Mouse (Mus musculus) gastrocnemius, adult 2 months (tissue): ENCODE measurements around the gene Atp8b4. TPM values are rescaled to one million over a fixed set of nuclear protein-coding genes. Genes with fewer than 3 reads are reported as not detected.
"Not testable (repeated sequence)": the region's sequence is repeated elsewhere in the genome, so short reads cannot be mapped to it uniquely, and the experiment has no call there.

Experiments
- DNase-seq: peaks from one replicate; pipeline ENCODE4 v3.0.0; 2022
- H3K27ac ChIP-seq: fragments of 200-600 bp; 2 replicates; pipeline ENCODE4 v1.8.1; 2022; ENCODE audit warnings: mild to moderate bottlenecking
- H3K4me3 ChIP-seq: fragments of 200-600 bp; 2 replicates; pipeline ENCODE4 v1.8.1; 2022; ENCODE audit warnings: mild to moderate bottlenecking, moderate library complexity
- CTCF ChIP-seq: fragments of 200-600 bp; IDR thresholded peaks from 2 replicates; pipeline ENCODE4 v1.8.1; 2022; ENCODE audit warnings: antibody characterized with exemption, mild to moderate bottlenecking, moderate library complexity
- intact Hi-C: fragments of 180-260 bp; cut with DNase I; formaldehyde crosslinking; loops from one replicate; pipeline ENCODE4 v1.15.1; 2025
- long read RNA-seq, 2 experiments: library from polyadenylated mRNA; stranded (forward); transcript quantifications; one replicate each; pipeline ENCODE4 v2.0.0; 2021
- total RNA-seq, 2 experiments: library from RNA; stranded (reverse); gene quantifications; 2 replicates each; pipeline ENCODE4 v1.2.3; 2021

Gene Atp8b4
- total RNA-seq = under 1 TPM; 0.11 to 0.13 TPM
- long read RNA-seq, experiment 1 = 0 reads
- long read RNA-seq, experiment 2 = 0 reads

DNA sequence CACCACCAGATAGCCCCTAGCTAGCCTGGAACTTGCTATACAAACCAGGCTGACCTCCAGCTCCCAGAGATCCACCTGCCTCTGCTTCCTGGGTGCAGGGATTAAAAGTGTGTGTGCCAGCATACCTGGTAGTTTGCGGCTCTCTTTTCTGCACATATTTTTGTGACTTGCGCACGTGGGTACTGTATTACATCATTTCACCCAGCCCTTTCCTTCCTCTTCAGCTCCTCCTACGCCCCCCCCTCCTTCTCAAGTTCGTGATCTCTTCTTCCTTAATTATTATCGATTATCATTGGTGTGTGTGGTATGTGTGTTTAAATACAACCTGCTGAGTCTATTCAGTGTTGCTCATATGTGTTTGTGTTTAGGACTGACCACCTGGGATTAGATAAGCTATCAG lies at the start of gene Atp8b4:
Atp8b4 (minus strand) TSS at position 154 of the 400 bp plus-strand sequence.
- TF ChIP-seq CTCF = no peak
- DNase-seq = no peak
- peak within 1 kb of the TSS; percentile 35; the same call in 1 of the 2 replicates for H3K27ac ChIP-seq
- intact Hi-C loops = no loop called here
- H3K4me3 ChIP-seq = peak within 1 kb of the TSS; percentile 47

DNA sequence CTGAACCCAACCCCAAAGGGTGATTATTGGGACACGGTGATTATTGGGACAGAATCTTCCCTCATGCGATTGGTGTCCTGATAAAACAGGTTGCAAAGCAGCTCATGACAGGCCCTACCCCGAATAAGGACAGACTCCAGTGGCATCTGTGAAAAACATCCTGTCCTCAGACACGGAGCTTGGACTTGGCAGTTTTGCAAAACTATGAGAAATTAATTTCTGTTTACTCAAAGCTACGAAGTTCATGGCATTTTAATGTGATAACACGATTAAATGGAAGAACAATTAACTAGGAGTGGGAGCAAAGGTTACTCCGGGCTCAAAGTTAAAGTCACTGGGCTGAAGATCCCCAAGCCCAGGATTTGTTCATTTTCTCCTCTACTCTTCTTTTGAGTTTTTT lies 49.2 kb upstream of the Atp8b4 start:
- no peak overlapping the region for H3K4me3 ChIP-seq
- intact Hi-C loops = no loop called here
- no peak for TF ChIP-seq CTCF

DNA sequence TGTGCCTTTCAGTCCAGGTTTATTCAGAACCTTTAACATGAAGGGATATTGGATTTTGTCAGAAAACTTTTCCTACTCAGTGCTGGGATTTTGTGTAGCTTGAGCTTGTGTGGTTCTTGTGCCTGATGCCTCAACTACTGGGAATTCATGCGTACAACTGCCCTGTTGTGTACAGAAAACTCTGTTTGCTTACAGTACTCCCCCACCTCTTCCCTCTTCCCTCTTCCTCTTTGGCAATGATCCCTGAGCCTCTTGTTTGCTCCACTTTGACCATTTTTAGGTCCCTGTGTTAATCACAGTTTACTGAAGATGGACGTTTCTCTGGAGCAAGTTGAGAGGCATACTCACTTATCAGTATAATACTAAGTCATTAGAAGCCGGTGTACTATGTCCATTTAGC lies 45.9 kb upstream of the Atp8b4 start:
- Histone ChIP-seq H3K27ac (no peak overlapping the region), H3K4me3 (no peak overlapping the region)
- intact Hi-C loops = no loop called here
- no peak for TF ChIP-seq CTCF
- DNase-seq = no peak

More for the DNA sequence above, 49.2 kb upstream of the Atp8b4 start:
- no peak overlapping the region for H3K27ac ChIP-seq
- no peak for DNase-seq

DNA sequence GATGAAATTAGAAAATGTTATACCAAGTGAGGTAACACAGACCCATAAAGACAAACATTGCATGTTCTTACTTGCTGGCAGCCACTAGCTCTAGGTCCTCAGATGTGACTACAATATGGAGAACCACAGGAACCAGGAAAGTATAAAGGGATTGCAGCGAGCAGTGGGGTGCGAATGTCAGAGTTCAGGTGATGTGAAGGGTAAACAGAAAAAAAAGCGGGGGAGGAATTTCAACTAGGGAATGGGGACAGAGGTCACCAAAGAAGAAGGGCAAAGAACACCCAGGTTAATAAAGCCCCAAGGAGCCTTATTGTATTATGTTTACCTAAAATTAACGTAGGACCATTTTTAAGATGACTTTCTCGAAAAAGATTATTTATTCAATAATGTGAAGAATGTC lies 44.8 kb upstream of the Atp8b4 start:
- no peak for DNase-seq
- Histone ChIP-seq H3K27ac (no peak overlapping the region), H3K4me3 (no peak overlapping the region)
- intact Hi-C loops = no loop called here
- TF ChIP-seq CTCF = no peak

DNA sequence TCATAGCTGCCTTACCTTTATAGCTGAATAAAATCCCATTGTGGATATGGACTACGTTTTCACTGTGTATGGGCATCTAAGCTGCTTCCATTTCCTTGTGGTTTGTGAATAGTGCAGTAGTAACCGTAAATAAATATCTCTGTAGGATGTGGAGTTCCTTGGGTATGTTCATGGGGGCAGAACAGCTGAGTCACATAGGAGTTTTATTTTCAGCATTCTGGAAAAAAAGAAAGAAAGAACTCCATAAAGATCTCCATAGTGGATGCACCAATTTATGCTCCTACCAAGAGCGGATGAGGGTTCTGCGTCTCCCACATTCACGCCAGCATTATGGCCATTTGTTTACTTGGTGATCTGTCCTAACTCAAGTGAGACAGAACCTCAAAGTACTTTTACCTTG lies 41.7 kb upstream of the Atp8b4 start:
- intact Hi-C loops = no loop called here
- Histone ChIP-seq H3K27ac (no peak overlapping the region), H3K4me3 (no peak overlapping the region)
- TF ChIP-seq CTCF = no peak
- DNase-seq = no peak

DNA sequence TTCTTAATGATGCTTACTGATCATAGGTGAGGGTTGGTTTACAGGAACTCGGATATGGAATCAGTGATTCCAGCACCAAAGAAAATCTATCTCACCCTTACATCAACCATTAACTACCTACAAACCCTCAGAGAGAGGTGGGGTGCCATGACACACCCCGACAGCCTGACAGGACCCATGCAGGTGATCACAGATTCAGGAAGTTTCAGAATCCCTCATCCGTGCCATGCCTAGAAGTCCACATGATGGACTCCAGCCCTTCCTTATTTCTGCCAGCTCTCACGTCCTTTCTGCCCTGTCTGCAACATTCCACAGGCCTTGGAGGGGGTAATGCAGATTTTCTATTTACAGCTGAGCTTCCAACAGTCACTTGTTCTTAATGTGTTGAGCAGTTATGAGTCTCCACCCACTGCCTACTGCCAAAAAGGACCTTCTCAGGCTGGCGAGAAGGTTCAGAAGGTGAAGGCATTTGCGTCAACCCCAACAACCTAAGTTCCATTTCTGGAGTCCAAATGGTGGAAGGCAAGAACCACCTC lies 40.0 kb upstream of the Atp8b4 start:
- H3K27ac ChIP-seq = no peak overlapping the region
- TF ChIP-seq CTCF = no peak
- intact Hi-C loops = no loop called here
- DNase-seq = no peak
- no peak overlapping the region for H3K4me3 ChIP-seq

DNA sequence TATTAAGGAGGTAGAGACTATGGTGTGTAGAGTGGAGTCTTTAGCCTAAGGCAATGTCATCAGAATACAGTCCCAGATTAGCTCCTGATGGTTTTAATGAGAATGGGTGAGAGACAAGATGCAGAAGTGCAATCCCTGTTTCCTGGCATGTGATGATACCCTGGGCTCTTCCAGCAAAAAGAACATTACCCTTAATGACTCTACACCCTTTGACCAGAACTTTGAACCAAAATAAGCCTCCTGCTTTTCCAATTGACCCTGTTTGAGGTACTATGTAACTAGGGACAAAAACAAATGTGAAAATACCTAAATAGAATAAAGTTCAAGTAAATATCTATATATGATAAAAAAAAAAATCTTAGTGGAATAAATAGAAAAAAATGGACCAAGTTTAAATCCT lies 37.2 kb upstream of the Atp8b4 start:
- intact Hi-C loops = no loop called here
- DNase-seq = no peak

DNA sequence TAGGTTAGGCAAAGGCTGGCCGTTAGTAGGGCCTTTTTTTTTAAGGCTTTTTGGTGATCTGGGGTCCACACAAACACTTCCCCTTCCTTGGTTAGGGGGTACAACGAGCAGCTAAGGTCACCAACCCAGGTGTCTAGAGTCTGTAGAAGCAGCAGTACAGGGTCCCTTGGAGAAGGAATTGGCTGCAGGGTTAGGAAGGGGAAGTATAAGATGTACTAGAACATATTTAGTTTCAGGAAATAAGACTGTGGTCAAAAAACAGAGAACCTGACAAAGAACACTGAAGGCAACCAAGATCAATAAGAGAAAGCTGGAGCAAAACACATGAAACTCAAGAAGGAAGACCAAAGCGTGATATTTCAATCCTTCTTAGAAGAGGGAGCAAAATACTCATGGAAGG lies 30.1 kb upstream of the Atp8b4 start:
- Histone ChIP-seq H3K4me3 (no peak overlapping the region), H3K27ac (no peak overlapping the region)
- DNase-seq = no peak
- intact Hi-C loops = no loop called here
- no peak for TF ChIP-seq CTCF

More for the DNA sequence above, 37.2 kb upstream of the Atp8b4 start:
- Histone ChIP-seq H3K27ac (no peak overlapping the region), H3K4me3 (no peak overlapping the region)
- no peak for TF ChIP-seq CTCF

DNA sequence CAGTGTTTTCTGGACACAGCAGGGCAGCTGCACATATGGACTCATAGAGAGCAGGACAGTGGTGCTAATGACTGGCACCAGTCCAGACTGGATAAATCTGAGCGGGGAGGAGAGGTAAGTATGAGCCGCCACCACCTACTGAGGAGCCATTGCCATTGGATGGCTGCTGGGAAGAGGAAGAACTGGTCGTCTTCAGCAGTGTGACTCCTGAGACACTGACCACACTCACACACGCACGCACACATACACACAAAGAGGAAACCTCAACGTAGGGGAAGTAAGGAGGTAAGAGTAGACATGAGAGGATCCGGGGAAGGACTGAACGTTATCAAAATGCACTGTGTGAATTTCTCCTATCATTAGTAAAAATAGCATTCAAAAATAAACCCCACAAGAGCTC lies 27.0 kb upstream of the Atp8b4 start:
- H3K4me3 ChIP-seq = no peak overlapping the region
- no peak overlapping the region for H3K27ac ChIP-seq
- DNase-seq = no peak
- TF ChIP-seq CTCF = no peak
- intact Hi-C loops = loop anchor here (10.0 kb wide), 2 partner anchors 633 to 873 kb away; no protein-coding TSS in a partner anchor

DNA sequence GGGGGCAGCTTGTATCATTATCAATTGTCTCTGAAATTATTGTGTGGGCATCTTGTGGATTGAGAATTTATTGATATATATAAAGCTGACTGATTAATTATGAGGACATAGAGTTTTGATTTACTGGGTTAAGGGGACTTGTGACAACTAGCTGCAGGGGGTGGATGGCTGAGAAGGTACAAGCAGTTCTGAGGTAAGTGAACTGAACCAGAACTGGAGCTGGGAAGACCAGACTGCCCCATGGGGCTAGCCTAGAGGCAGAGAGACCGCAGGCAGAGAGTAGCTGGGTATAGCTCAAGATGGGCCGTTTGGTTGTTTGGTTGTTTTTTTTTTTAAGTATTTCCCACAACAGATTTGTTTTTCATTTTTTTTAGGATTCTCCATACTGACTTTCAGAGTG lies 23.8 kb upstream of the Atp8b4 start:
- TF ChIP-seq CTCF = no peak
- intact Hi-C loops = loop anchor here (5.0 to 10.0 kb wide), 3 partner anchors 517 to 869 kb away; no protein-coding TSS in a partner anchor
- DNase-seq = no peak
- Histone ChIP-seq H3K4me3 (no peak overlapping the region), H3K27ac (no peak overlapping the region)

DNA sequence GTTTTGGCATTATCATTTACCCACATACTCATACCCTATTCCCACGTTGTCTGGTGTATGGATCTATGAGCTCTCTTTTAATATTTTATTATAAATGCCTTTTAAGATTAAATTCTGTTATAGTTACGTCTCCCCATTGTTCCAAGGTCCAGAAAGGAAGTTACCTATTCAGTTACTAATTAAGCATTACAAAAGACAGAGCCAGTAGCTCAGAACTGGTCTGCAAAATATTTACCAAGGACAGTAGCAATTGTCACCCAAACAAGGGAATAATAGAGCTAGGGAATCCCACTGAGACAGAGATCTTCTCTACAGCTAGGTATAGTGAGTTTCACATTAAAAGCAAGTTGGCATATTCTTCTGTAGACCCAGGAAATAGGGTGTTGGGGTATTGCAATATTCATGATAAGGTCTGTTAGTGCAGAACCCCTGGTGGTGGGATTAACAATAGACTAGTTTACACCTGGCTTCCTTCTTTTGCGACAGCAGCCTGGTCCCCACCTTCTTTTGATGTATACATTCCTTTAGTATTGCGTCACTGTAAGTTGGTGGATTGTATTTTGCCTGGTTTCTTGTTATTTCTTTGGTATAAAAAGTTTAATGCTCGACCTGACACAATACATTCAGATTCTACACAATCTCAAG lies 22.7 kb upstream of the Atp8b4 start:
- not testable (repeated sequence) for DNase-seq, H3K27ac ChIP-seq, H3K4me3 ChIP-seq
- intact Hi-C loops = loop anchor here (5.0 to 10.0 kb wide), 3 partner anchors 516 to 868 kb away; no protein-coding TSS in a partner anchor

DNA sequence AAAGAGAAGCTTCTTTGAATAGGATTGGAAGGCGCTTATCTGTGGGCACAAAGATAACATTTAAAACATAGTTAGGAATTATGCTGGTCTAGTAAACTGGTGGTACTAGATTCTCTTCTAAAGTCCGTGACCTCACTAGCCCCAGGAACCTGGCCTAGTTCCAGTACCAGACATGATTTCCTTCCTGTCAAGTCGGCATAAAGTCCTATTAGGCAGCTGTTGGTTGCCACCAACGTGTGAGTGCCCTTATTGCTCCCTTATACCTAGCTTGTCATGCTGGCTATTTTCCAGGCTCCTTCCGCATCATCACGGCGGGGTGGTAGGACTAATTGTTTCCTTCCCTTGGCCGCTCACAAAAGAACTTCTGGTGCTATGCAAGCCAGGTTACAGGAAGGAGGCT lies 21.6 kb upstream of the Atp8b4 start:
- Histone ChIP-seq H3K27ac (no peak overlapping the region), H3K4me3 (no peak overlapping the region)
- TF ChIP-seq CTCF = no peak
- intact Hi-C loops = loop anchor here (5.0 to 10.0 kb wide), 3 partner anchors 515 to 867 kb away; no protein-coding TSS in a partner anchor
- DNase-seq = no peak

DNA sequence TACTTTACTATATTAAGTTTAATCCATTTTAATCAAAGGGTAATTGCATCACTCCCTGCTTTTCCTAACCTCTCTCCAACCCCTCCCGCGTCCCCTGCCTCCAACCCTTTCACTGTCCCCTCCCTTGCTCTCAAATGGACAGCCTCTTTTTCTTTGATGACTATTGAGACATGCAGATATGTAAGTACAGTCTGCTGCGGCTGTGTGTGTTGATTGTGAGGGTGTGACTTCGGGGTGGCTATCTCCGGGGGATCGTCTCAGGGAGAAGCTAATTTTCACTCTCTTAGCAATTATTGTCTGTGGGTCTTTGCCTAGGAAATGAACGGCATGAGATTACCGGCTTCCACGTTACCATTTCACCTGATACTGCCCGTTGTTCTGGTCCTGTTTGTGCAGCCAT lies 21.0 kb upstream of the Atp8b4 start:
- Histone ChIP-seq H3K4me3 (no peak overlapping the region), H3K27ac (no peak overlapping the region)
- DNase-seq = no peak
- TF ChIP-seq CTCF = no peak
- intact Hi-C loops = loop anchor here (2.0 to 10.0 kb wide), 4 partner anchors 159 to 867 kb away; no protein-coding TSS in a partner anchor

DNA sequence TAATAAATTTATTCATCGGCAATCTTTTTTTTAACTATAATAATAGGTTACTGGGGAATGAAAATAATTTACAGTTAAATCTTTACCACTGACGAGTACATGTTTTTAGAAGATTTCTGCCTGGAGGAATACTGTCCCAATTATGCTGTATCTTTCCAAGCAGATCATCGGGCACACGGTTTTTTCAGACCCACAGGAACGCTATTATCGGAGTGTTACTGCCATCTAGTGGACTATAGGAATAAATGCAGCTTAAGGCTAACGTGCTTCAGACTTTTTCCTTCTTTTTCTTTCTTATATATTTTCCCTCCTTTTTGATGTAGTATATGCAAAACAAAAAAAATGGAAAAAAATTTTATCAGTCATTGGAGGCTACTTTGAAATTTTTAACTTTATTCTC lies 20.4 kb upstream of the Atp8b4 start:
- no peak for DNase-seq
- intact Hi-C loops = loop anchor here (2.0 to 10.0 kb wide), 4 partner anchors 158 to 866 kb away; no protein-coding TSS in a partner anchor
- H3K27ac ChIP-seq = no peak overlapping the region
- TF ChIP-seq CTCF = peak; percentile 88
- no peak overlapping the region for H3K4me3 ChIP-seq
